Mouse (Mus musculus): ENCODE measurements around the gene Zc2hc1b.
"Not testable (repeated sequence)": the region's sequence is repeated elsewhere in the genome, so short reads cannot be mapped to it uniquely, and the experiment has no call there.

The Zc2hc1b gene

DNA sequence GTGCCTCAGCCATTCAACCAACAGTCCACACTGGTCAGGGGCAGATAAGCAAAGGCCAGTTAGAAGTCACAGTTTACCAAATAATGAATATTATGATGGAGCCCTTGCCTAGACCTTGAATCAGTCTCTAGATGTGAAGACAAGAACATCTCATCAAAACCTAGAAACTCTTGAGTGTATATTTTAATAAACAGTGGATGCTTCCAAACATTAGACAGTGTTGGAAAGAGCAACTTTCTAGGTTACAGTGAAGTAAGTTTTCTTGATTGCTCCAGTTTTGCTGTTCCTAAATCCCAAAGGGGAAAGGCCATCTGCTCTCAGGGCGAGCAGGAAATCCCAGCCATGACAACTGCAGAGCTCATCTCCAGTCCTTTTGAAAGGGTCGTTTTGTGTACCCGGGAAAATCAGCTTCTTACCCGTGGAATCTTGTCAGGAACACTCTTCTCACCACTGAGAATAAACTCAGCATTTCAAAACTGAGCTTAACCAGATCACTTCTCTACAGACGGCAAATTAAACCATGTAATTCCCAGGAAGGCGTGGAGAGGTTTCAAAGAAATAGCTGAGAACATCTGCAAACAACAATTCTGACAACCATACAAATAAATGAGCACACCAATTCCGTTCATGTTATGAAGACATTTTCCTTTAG is at the start of gene Zc2hc1b:
Gene Zc2hc1b, minus strand, starts transcription at position 51 of the 652 bp plus-strand sequence.
- DNase-seq: no peak

GRCm38 (mm10) chr10:13225377-13226063 is 47.7 kb upstream of the Zc2hc1b start:
- no peak for DNase-seq

DNA sequence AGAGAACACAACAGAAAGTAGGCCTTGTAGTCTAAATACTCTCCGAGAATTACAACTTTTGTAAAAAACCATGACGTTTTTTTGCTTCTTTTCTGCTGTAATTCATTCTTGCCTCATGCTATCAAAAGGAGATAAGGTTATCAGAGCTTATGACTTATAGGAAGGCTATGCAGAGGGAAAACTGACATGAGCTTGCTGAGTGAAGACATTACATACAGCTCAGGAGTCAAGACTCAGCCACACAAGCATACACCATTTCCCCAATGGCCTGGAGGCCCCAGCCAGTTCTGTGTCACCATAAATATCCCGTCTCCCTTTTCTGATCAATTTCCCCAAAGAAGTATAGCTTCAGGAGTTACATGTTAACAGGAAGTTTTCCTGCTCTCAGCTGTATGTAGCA is 44.3 kb upstream of the Zc2hc1b start:
- DNase-seq: no peak

- no peak for DNase-seq
Measured at GRCm38 (mm10) chr10:13220061-13220460, 42.2 kb upstream of the Zc2hc1b start.

GRCm38 (mm10) chr10:13213956-13214355 is 36.1 kb upstream of the Zc2hc1b start:
- no peak for DNase-seq

DNA sequence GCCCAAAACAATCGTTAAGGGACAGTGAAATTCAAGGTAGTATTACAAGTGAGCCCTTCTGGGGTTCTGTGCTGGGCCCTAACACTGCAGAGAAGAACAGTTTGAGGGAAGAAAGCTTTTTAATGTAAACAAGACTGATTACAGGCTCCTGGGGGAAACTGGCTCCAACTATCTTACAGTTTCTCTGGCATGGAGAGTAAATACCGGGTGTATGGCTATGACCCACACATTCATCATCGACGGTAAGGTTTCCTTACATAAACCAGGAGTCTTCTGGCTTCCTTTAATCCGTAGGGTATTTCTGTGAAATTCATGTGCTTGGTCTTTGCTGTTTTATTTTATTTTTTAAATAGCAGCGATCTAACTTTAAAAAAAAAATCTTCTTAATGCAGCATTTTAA is 35.0 kb upstream of the Zc2hc1b start:
- no peak for DNase-seq

GRCm38 (mm10) chr10:13212326-13212725 is 34.5 kb upstream of the Zc2hc1b start:
- no peak for DNase-seq

- no peak for DNase-seq
Measured at GRCm38 (mm10) chr10:13209930-13210637, 32.3 kb upstream of the Zc2hc1b start.

DNA sequence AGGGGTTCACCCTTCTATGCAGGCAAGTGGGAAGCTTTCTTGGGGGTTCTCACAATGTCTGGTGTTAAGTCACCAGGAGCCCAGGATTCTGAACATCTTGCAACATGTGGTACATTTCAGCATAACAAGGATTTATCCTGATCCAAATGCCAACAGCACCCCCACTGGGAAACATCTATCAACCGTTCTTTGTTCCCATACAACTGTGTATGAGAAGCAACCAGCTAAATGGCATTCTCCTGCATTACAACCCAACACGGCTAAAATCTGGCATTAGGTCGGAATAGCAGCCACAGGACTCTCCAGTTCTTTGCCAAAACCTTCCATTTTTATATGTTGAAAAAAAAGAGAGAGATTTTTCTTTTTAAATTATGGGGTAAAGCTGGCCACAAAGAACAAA is 31.7 kb upstream of the Zc2hc1b start:
- DNase-seq: no peak

DNA sequence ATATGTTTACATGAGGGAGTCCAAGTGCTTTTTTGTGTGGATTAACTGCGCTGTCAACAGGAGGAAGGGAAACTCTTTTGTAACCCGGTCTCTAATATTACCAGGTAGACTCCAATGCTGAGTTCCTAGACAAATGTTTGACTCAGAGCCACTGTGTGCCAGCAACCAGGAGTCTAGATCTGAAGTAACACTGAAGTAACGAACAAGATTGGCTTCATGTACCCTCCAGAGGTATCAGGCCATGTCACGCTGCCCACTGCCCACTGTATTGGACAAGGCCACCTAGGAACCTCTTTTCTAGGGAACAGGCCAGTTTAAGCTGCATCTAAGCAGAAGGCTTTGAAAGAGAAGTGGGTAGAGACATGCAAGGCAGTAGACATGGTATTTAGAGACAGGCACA is 31.2 kb upstream of the Zc2hc1b start:
- no peak for DNase-seq

DNA sequence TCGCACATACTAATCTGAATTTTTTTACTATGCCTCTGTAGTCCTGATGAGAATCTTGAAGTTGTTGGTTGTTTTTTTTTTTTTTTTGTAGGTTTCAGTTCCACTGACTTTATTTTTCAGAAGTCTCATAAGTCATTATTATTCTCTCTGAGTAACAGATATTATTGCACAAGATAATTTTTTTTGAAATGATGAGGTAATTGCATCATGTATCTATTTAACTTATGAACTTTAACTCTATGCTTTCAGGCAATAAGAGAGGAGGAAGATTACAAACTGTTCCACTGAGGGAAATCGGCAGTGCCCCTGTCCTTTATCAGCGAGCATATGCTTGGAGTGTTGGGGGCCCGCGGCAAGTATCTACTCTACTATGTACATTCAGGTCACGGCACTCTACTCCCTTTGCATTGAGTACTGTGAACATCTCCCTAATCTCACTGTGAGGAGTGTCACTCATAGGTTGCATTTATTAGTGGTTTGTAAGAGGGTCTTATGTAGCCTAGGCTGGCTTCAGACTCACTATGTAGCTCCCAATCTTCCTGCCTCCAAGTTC is 24.0 kb upstream of the Zc2hc1b start:
- DNase-seq: no peak

DNA sequence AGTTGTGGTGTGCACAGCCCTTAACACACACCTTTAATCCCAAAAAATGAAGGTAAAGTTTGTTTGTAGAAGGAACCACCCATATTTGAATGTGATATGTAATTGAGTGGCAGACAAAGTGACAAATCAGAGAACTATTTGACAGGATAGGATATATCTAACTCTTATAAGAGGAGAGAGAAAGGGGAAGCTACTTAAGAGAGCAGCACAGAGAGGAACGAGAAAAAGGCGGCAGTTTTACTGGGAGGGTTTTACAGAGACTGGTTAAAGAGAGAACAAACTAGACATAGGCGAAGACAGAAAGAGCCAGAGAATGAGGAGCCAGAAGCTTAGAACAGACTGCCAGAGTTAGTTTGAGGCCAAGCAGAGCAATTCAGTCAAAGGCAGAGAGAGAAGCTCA is 23.0 kb upstream of the Zc2hc1b start:
- no peak for DNase-seq

DNA sequence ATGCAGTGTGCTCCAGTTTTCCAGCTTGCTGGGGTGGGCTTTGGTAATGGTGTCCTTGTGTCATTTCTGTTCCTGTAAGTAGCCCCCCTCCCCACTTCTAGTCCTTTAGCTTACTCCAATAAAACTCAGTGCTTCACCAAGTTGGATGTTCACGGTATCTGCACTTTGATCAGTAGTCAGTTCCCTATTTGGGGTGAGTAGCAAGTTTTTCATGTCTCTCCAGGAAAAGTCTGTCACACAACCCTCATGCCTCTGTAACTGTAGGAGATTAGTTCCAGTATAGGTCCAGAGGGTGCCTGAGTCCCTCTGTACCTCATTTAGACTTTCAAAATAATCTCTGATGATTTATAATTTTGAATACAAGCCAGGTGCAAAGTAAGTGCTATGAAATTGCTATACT is 21.4 kb upstream of the Zc2hc1b start:
- DNase-seq: no peak

GRCm38 (mm10) chr10:13196872-13197507 is 19.2 kb upstream of the Zc2hc1b start:
- DNase-seq: no peak

DNA sequence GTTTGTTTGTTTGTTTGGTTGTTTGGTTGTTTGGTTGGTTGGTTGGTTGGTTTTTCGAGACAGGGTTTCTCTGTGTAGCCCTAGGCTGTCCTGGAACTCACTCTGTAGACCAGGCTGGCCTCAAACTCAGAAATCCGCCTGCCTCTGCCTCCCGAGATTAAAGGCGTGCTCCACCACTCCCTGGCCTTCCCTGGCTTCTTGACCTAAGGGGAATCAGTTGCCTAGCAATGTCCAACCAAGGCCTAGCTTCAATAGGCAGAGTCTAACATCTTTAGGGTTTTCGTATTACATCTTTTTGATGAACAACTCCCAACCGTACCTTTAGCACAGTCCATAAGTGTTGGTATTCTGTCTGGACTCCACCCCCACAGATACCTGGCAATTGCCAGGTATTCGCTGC is 15.7 kb upstream of the Zc2hc1b start:
- DNase-seq: not testable (repeated sequence)

- peak; percentile 97 to 98 for DNase-seq
Measured at GRCm38 (mm10) chr10:13192731-13193351, 15.0 kb upstream of the Zc2hc1b start, which contains the start of gene Ltv1. Ltv1 (minus strand) TSS chr10:13193168.

DNA sequence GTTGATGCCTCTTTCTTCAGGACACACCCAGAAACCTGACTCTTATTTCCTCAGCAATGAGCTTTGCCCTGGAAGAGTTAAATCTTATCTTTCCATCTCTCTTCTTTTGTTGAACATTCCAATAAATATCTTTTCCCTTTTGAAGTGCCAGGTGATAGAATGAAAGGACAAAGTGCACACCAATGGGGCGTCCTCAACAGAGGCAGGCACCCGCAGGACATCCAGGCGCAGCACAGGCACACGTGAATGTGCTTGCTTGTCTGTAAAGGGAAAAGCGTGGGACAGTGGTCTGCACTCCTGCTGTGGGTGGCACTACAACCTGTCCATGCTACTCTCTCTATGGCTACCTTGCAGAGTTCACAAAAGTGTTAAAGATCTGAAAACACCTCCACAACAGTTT is 12.1 kb upstream of the Zc2hc1b start:
- no peak for DNase-seq

- no peak for DNase-seq
Measured at GRCm38 (mm10) chr10:13186754-13187153, 8.9 kb upstream of the Zc2hc1b start.

- DNase-seq: no peak
Measured at GRCm38 (mm10) chr10:13184170-13184766, 6.4 kb upstream of the Zc2hc1b start.

- DNase-seq: no peak
Measured at GRCm38 (mm10) chr10:13180211-13180610, 2.4 kb upstream of the Zc2hc1b start.

DNA sequence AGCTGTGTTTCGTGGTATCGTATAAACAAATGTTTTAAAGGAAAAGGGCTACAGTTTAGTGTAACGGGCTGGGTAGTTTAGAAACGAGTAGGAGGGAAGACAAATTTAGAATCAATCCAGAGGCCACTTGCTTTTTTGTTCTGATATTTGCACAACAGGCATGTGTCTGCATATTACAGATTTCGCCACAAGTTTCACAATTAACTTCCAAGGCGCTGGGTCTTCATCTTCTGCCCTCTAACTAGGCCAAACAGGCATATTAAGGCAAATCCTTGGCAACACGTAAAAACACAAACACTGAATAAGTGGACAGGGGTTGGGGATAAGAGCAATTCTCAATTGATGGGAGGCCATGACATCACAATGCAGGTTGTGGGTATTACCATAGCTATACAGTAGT is 2.0 kb downstream of the Zc2hc1b start:
- DNase-seq: no peak

DNA sequence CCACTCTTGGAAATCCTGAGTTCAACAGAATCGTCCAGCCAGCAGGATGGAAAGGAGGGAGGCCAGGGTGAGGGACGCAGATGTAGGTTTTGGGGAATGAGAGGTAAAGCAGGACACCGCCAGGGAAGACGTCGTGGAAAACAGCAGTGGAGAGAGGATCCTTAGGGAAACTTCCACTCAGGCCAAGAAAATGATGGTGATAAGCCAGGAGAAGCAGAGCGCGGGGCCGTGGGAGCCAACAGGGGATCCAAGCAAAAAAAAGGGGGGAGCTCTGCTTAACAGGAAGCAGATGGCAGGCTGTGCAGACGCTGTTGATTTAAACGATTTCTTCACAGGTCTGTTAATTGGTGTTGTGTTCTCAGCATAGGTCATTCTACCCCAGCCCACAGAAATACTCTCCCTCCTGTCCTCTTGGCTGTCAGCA is 5.0 kb downstream of the Zc2hc1b start:
- DNase-seq: peak in 1 of 2 experiments; percentile 24

Data from kidney, postnatal 4 days (tissue).